Mouse (Mus musculus) megakaryocyte progenitor cell, adult 5-6 weeks (primary cell): ENCODE data around the gene 3110009E18Rik. TPM values are rescaled to one million over a fixed set of nuclear protein-coding genes. Genes with fewer than 3 reads are reported as not detected.
A peak's percentile ranks its signal among the peaks of the same experiment; 100 is the strongest.

Source experiments
- ATAC-seq: replicated peaks from 2 replicates; pipeline ENCODE4 v1.8.0; 2016; ENCODE audit warnings: mild to moderate bottlenecking, moderate TSS enrichment, inconsistent platforms; ENCODE audit not compliant: poor library complexity
- total RNA-seq, 2 experiments: library from RNA; stranded (forward) in 1 of 2; stranded (reverse) in 1 of 2; fragments of 157-497, 149-512 nt in 1 of 2; fragments of 200-1000 nt in 1 of 2; gene quantifications; 2 replicates each; pipeline versions ENCODE4 v1.2.3 to v1.2.4; 2015 to 2017

Gene 3110009E18Rik
- total RNA-seq, 2 experiments from 2014 or later = 2.4 to 12.3 TPM

GRCm38 (mm10) chr1:120190300-120190699, 69.3 kb downstream of the 3110009E18Rik start:
- no peak for ATAC-seq

GRCm38 (mm10) chr1:120190946-120191345, 70.0 kb downstream of the 3110009E18Rik start:
- ATAC-seq = no peak

- ATAC-seq = no peak
These were observed 71.3 kb downstream of the 3110009E18Rik start for GRCm38 (mm10) chr1:120192321-120192720.

- no peak for ATAC-seq
These were observed 72.6 kb downstream of the 3110009E18Rik start for GRCm38 (mm10) chr1:120193586-120193985.

GRCm38 (mm10) chr1:120195947-120196346, 75.0 kb downstream of the 3110009E18Rik start:
- no peak for ATAC-seq

- ATAC-seq = no peak
These were observed 75.7 kb downstream of the 3110009E18Rik start for GRCm38 (mm10) chr1:120196724-120197123.

GRCm38 (mm10) chr1:120197189-120197588, 76.2 kb downstream of the 3110009E18Rik start:
- peak; percentile 98 for ATAC-seq

- no peak for ATAC-seq
These were observed 77.2 kb downstream of the 3110009E18Rik start for GRCm38 (mm10) chr1:120198151-120198550.

- no peak for ATAC-seq
These were observed 78.0 kb downstream of the 3110009E18Rik start for GRCm38 (mm10) chr1:120198942-120199341.

- ATAC-seq = peak; percentile 76
These were observed 81.6 kb downstream of the 3110009E18Rik start for GRCm38 (mm10) chr1:120202542-120202941.

GRCm38 (mm10) chr1:120203836-120204235, 82.8 kb downstream of the 3110009E18Rik start:
- ATAC-seq = no peak

- no peak for ATAC-seq
These were observed 83.8 kb downstream of the 3110009E18Rik start for GRCm38 (mm10) chr1:120204834-120205233.

- no peak for ATAC-seq
These were observed 86.6 kb downstream of the 3110009E18Rik start for GRCm38 (mm10) chr1:120207568-120207967.

GRCm38 (mm10) chr1:120208502-120209230, 87.7 kb downstream of the 3110009E18Rik start:
- no peak for ATAC-seq

- ATAC-seq = no peak
These were observed 99.9 kb downstream of the 3110009E18Rik start for GRCm38 (mm10) chr1:120220841-120221240.

GRCm38 (mm10) chr1:120221285-120221684, 100.3 kb downstream of the 3110009E18Rik start:
- ATAC-seq = no peak

- no peak for ATAC-seq
These were observed 102.6 kb downstream of the 3110009E18Rik start for GRCm38 (mm10) chr1:120223613-120224012.

GRCm38 (mm10) chr1:120229723-120230471, 108.9 kb downstream of the 3110009E18Rik start:
- ATAC-seq = no peak

- peak; percentile 90 for ATAC-seq
These were observed 110.3 kb downstream of the 3110009E18Rik start for GRCm38 (mm10) chr1:120231334-120231733.

- ATAC-seq = no peak
These were observed 111.2 kb downstream of the 3110009E18Rik start for GRCm38 (mm10) chr1:120232170-120232569.

- ATAC-seq = no peak
These were observed 114.7 kb downstream of the 3110009E18Rik start for GRCm38 (mm10) chr1:120235631-120236215.

- ATAC-seq = no peak
These were observed 115.4 kb downstream of the 3110009E18Rik start for GRCm38 (mm10) chr1:120236424-120236823.
